Mouse (Mus musculus): ENCODE results near the gene Ptprcap. TPM values are rescaled to one million over a fixed set of nuclear protein-coding genes. Genes with fewer than 3 reads are reported as not detected.
"Not testable (repeated sequence)": the region's sequence is repeated elsewhere in the genome, so short reads cannot be mapped to it uniquely, and the experiment has no call there.

The Ptprcap gene
- 1 to 10 TPM; 1.6 to 2.5 TPM for total RNA-seq (2021)
- long read RNA-seq, partial matches to known transcripts, result 0 of 1 reads
- long read RNA-seq, other reads (novel, unspliced or antisense), result 1 of 1 reads

DNA sequence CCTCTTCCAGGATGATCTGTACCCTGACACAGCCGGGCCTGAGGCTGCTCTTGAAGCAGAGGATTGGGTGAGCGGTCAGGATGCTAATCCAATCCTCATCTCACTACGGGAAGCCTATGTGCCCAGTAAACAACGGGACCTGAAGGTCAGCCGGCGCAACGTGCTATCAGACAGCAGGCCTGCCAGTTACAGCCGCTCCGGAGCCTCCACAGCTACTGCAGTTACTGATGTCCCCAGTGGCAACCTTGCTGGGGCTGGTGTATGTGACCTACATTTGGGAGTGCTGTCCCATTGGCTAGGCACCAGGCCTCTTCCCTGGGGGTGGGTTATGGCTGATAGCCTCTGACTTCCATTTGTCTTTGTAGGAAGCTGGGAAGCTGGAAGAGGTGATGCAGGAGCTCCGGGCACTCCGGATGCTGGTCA is at the start of gene Ptprcap:
Gene Ptprcap (plus strand): TSS at position 373 of the 423 bp plus-strand sequence.
- DNase-seq (ENCODE audit: low spot score in 2 of 2), result no peak

DNA sequence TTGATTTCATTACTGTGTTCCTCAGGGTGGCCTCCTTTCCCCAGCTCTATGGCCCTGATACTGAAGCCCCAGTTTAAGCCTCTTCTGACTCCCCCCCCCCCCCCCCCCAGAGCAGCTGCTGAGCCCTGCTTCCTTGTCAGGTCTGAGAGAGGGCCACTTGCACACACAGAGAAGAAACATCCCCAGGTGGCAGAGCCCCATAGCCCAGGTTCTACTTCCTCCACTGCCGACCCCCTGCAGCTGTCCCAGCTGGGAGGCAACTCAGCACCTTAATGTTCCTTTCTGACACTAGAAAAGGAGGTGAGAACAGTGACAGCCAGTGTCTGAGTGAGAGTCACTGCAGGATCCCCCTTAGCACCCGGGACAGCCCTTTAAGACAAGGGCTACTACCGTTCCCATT is 49.6 kb upstream of the Ptprcap start:
- no peak for DNase-seq (ENCODE audit: low spot score in 2 of 2)

- DNase-seq (ENCODE audit: low spot score in 2 of 2), result no peak
Measured at GRCm38 (mm10) chr19:4104675-4105194, 48.7 kb upstream of the Ptprcap start.

DNA sequence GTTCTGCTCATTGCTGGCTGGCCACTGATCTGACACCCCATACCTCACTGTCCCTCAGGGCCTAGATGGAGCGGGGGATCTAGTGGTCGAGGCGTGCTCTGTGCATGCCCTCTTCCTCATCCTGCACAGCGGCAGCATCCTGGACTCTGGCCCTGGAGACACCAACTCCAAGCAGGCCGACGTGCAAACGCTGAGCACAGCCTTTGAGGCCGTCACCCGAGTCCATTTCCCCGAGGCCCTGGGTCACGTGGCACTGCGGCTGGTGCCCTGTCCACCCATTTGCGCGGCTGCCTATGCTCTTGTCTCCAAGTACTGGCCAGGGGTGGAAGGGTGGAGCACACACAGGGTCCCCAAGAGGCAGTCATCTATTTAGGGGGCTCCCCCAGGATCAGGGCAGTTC is 46.8 kb upstream of the Ptprcap start:
- DNase-seq (ENCODE audit: low spot score in 2 of 2), result no peak

- DNase-seq (ENCODE audit: low spot score in 2 of 2), result no peak
Measured at GRCm38 (mm10) chr19:4108535-4108934, 44.9 kb upstream of the Ptprcap start.

GRCm38 (mm10) chr19:4112063-4112960 is 41.1 kb upstream of the Ptprcap start:
- DNase-seq (ENCODE audit: low spot score in 2 of 2), result no peak

GRCm38 (mm10) chr19:4113186-4113805 is 40.1 kb upstream of the Ptprcap start:
- DNase-seq (ENCODE audit: low spot score in 2 of 2), result peak; percentile 80 to 88

DNA sequence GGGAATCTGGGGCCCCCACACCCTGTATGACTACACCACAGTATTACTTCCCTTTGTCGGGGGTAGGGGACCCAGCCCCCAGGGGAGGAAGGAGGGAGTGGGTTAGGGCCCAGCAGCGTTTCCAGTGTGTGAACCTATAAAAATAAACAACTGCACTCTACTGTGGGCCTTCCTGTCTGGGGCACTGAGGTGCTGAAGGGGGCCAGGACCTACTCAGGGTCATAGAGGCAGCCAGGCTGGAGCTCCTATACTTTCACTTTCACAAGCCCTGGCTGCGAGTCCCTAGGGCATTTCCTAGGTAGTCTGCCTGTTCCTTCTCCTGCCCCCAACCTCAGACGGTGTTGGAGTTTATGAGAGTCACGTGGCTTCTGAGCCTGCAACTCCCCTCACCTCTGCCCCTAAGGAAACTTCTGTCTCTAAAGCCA is 39.6 kb upstream of the Ptprcap start:
- DNase-seq (ENCODE audit: low spot score in 2 of 2), result no peak

GRCm38 (mm10) chr19:4114551-4114950 is 38.9 kb upstream of the Ptprcap start:
- DNase-seq (ENCODE audit: low spot score in 2 of 2), result no peak

DNA sequence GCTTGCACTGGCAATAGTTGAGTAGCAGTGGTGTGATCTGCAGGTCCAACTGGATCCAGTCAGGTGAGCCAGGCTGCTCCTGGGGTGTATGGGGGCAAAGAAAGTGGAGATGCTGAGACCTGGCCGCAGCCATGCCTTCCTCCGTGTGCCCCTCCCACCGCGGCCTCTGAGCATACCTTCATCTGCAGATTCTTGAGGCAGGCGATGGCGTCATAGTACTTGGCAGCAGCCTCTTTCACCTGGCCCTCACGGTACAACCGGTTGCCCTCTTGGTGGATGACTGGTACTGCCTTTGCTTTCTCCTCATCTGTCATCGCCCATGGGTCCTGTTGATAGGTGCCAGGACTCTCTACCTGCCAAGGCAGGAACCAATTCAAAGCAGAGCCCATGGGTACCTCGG is 38.3 kb upstream of the Ptprcap start:
- DNase-seq (ENCODE audit: low spot score in 2 of 2), result no peak

- no peak for DNase-seq (ENCODE audit: low spot score in 2 of 2)
Measured at GRCm38 (mm10) chr19:4115816-4116215, 37.6 kb upstream of the Ptprcap start.

DNA sequence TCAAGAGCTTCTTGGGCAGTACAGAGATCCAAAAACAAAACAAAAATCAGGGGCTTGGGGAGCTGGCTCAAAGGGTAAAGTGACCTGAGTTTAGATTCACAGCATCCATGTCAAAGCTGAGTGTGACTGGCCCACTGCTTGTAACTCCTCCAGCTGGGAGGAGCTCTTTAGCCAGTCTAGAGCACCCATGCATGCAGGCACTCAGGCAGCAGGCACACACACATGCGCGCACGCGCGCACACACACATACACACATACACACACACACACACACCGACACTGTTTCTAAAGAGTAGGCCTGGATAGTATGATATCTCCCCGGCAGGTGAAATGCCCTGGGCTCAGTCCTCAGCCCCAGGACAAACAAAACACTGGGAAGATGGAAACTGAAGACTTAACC is 36.4 kb upstream of the Ptprcap start:
- DNase-seq (ENCODE audit: low spot score in 2 of 2), result no peak

DNA sequence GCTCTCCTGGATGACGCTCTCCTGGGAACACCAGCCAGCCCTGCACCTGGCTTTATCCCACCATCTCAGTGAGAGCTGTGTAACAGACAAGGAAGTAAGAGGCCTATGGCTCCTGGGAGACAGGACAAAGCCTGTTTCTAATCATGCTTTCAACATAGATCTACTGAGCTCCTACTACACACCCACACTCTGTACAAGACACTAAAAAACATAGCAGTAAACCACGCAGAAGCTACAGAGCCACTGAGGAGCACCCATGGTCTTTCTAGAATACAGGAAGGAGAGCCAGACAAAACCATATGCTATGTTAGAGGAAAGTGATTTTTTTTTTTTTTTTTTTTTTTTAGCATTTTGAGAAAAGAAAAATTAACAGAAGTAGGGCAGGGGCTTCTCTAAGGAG is 35.1 kb upstream of the Ptprcap start:
- no peak for DNase-seq (ENCODE audit: low spot score in 2 of 2)

DNA sequence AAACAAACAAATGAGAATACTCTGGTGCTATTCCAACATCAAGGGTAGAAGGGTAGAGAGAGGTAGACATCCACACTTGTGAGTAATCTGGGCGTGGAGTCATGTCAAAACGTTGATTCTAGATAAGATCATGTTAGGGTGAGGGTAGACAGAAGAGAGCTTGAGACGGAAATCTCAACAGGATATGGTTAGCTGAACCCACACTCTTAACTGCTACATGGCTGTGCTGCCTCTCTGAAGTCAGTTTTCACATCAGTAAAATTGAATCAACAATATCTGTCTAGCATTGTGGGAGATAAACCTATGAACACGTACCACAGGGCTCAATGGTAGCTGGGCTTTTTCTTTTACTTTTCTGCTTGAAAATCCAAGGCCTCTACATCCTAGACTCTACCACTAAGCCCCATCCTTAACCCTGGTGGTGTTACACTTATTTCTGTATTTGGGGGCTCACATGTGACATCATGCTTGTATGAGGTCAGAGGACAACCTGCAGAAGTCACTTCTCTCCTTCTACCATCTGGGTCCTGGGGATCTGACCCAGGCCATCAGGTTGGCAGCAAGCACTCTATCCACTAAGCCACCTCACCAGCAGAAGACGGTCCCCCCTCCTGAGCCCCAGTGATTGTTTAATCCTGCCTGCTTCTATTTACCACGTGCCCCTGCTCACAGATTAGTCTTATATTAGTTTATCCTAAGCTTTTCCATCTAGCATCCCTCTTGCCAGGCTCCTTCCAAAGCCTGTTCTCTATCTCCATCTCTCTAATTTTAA is 33.5 kb upstream of the Ptprcap start:
- no peak for DNase-seq (ENCODE audit: low spot score in 2 of 2)

- no peak for DNase-seq (ENCODE audit: low spot score in 2 of 2)
Measured at GRCm38 (mm10) chr19:4120496-4120895, 32.9 kb upstream of the Ptprcap start.

DNA sequence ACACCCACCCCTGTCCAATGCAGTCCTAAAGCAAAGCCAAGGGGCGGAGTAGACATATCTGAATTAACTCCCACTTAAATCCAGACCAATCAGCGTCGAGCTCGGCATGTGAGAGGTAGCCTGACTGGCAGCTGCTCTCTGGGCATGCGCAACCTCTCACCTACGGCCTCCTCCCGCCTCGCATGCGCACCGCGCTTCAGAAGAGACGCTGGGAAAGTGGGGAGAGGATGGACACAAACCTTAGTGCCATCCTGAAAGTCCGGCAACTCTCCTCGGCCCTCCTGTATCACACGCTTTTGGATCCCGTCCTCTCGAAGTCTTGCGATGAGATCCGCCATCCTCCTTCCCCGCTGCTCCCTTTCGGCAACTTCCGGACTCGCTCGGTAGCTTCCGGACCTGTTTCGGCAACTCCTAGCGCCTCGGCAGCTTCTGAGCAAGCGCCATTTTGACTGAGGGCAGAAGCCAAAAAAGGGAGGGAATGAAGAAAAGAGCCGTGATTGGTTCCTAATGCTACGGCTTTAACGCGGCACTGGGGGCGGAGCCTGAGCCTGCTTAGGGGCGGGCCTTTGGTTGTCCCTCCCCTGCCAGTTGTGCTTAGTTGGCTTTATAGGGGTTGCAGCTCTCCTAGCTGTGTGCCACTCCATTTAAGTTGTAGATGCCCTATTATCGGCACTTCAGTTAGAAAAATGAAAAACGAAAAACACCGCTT is 32.2 kb upstream of the Ptprcap start:
- peak; percentile 96 to 99 for DNase-seq (ENCODE audit: low spot score in 2 of 2)

GRCm38 (mm10) chr19:4121896-4122295 is 31.5 kb upstream of the Ptprcap start:
- DNase-seq (ENCODE audit: low spot score in 2 of 2), result not testable (repeated sequence)

- no peak for DNase-seq (ENCODE audit: low spot score in 2 of 2)
Measured at GRCm38 (mm10) chr19:4122411-4123370, 30.7 kb upstream of the Ptprcap start.

DNA sequence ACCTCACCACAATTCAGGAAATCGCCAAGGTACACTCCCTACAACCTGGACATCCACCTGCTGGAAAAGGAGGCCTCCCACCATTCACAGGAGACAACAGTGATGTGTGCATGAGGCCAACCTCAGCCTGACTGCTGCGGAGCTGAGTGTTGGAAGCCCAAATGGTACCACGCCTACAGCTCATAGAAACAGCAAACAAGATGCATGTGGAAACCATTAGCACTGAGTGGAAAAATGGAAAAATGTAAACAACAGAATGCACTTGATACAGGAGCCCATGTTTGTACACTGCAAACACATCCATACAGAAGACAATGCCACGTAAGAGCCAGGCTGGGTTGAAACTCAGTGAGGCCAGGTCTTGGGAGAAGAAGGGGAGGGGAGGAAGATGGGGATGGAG is 29.0 kb upstream of the Ptprcap start:
- no peak for DNase-seq (ENCODE audit: low spot score in 2 of 2)

- DNase-seq (ENCODE audit: low spot score in 2 of 2), result not testable (repeated sequence)
Measured at GRCm38 (mm10) chr19:4125268-4125667, 28.1 kb upstream of the Ptprcap start.

All from layer of hippocampus, adult 18-20 months (tissue).